In the genomic region with DNA sequence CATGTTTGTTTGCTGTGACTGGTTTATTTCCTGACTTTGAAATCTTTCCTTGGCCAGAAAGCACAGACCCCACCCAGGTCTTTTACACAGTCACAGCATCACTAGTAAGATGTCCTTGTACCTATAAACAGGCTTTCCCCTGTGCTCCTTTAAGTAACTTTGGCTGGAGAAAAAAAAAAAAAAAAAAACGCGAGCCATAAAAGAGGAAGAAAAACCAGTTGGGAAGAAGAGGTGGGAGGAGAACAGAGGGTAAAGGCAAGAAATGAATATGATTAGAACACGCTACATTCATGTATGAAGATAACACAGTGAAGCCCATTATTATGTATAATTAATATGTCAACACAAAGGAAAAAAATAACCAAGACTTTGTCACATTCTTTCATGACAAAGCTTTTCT, we compare ENCODE assay signal across 19 mouse cellular contexts. TPM values are rescaled to one million over a fixed set of nuclear protein-coding genes. Genes with fewer than 3 reads are reported as not detected.
DNase-seq lines count a peak whose midpoint lies in the region; ATAC-seq lines count a peak whose summit lies in the region.
"Had no signal": no experiment of that assay in that cellular context is flagged by ENCODE, and none has a peak within 500 bp of the region (broad histone marks: within the 10 kb centered on the region; RNA-seq: fewer than 3 reads in every experiment).

No protein-coding gene starts in this region.

- no peak overlapping the region for H3K4me3 ChIP-seq in forebrain, embryonic 16.5 days (replicated peaks; ENCODE audit: low read length)
- H3K4me3 ChIP-seq in forebrain, embryonic 12.5 days (replicated peaks): no peak overlapping the region
- no peak overlapping the region for H3K4me3 ChIP-seq in midbrain, embryonic 11.5 days (ENCODE audit: low read depth, low read length)
- no peak overlapping the region for H3K4me3 ChIP-seq in midbrain, embryonic 15.5 days
- H3K4me3 ChIP-seq: embryonic facial prominence, embryonic 10.5 days; embryonic facial prominence, embryonic 12.5 days; forebrain, embryonic 15.5 days had no signal

- H3K4me1 ChIP-seq in forebrain, embryonic 16.5 days (replicated peaks; ENCODE audit: control insufficient read depth, insufficient read depth, low read length): no peaks in the 10 kb centered on the region
- no peaks in the 10 kb centered on the region; the same call in 1 of the 2 replicates for H3K4me1 ChIP-seq in forebrain, embryonic 12.5 days
- H3K4me1 ChIP-seq in midbrain, embryonic 11.5 days (ENCODE audit: control insufficient read depth, insufficient read depth, low read length): no peaks in the 10 kb centered on the region
- no peaks in the 10 kb centered on the region for H3K4me1 ChIP-seq in midbrain, embryonic 15.5 days
- H3K4me1 ChIP-seq: forebrain, embryonic 15.5 days had no signal

- H3K4me2 ChIP-seq in forebrain, embryonic 16.5 days (ENCODE audit: low read length): no peak overlapping the region
- no peak overlapping the region for H3K4me2 ChIP-seq in forebrain, embryonic 12.5 days
- no peak overlapping the region for H3K4me2 ChIP-seq in midbrain, embryonic 11.5 days
- no peak overlapping the region for H3K4me2 ChIP-seq in midbrain, embryonic 15.5 days
- H3K4me2 ChIP-seq: embryonic facial prominence, embryonic 12.5 days; forebrain, embryonic 15.5 days had no signal

- 71% methylated on average over 1 of the region's 3 CpGs for WGBS in forebrain, embryonic 16.5 days
- 69% methylated on average over 3 of the region's 3 CpGs for WGBS in forebrain, embryonic 12.5 days
- WGBS in midbrain, embryonic 11.5 days: 85% methylated on average over 3 of the region's 3 CpGs
- WGBS in midbrain, embryonic 15.5 days: 89% methylated on average over 3 of the region's 3 CpGs

- ATAC-seq in forebrain, embryonic 16.5 days: peak; percentile 33; the same call in 1 of the 2 replicates
- ATAC-seq in forebrain, embryonic 12.5 days (ENCODE audit: low FRiP score): no peak
- ATAC-seq in midbrain, embryonic 11.5 days (ENCODE audit: low FRiP score): no peak
- ATAC-seq in midbrain, embryonic 15.5 days (replicated peaks): no peak
- ATAC-seq in megakaryocyte, adult 5-6 weeks (ENCODE audit: poor library complexity, severe bottlenecking): no peak
- ATAC-seq: activated CD4-positive, CD25-positive, alpha-beta regulatory T cell, adult 4 months; CD4-positive, CD25-positive, alpha-beta regulatory T cell, adult 4 months; Patski had no signal

- H3K9ac ChIP-seq in forebrain, embryonic 16.5 days (replicated peaks; ENCODE audit: low read depth, low read length): no peak overlapping the region
- no peak overlapping the region for H3K9ac ChIP-seq in forebrain, embryonic 12.5 days
- no peak overlapping the region for H3K9ac ChIP-seq in midbrain, embryonic 11.5 days (ENCODE audit: low read length)
- no peak overlapping the region for H3K9ac ChIP-seq in midbrain, embryonic 15.5 days
- H3K9ac ChIP-seq: embryonic facial prominence, embryonic 12.5 days; forebrain, embryonic 15.5 days had no signal

- H3K36me3 ChIP-seq in forebrain, embryonic 16.5 days (ENCODE audit: control insufficient read depth, insufficient read depth): 0 out of 2 replicates have a peak, but pooled peaks cover 2% of the 10 kb centered on the region
- peaks cover 11% of the 10 kb centered on the region for H3K36me3 ChIP-seq in forebrain, embryonic 12.5 days (replicated peaks)
- no peaks in the 10 kb centered on the region for H3K36me3 ChIP-seq in midbrain, embryonic 11.5 days (ENCODE audit: control insufficient read depth, insufficient read depth, low read length)
- no peaks in the 10 kb centered on the region for H3K36me3 ChIP-seq in midbrain, embryonic 15.5 days (replicated peaks)

- no peaks in the 10 kb centered on the region for H3K27me3 ChIP-seq in forebrain, embryonic 16.5 days (replicated peaks; ENCODE audit: control insufficient read depth, insufficient read depth, low read length)
- no peaks in the 10 kb centered on the region; the same call in 1 of the 2 replicates for H3K27me3 ChIP-seq in forebrain, embryonic 12.5 days
- no peaks in the 10 kb centered on the region for H3K27me3 ChIP-seq in midbrain, embryonic 11.5 days (ENCODE audit: control insufficient read depth, insufficient read depth, low read length)
- no peaks in the 10 kb centered on the region for H3K27me3 ChIP-seq in midbrain, embryonic 15.5 days (replicated peaks)
- H3K27me3 ChIP-seq: embryonic facial prominence, embryonic 12.5 days; forebrain, embryonic 15.5 days; Patski had no signal

- DNase-seq in midbrain, embryonic 11.5 days (ENCODE audit: low spot score, missing footprints): peak; percentile 19
- DNase-seq: adrenal gland, adult 8-10 months; adrenal gland, postnatal 14 days; adrenal gland, postnatal 36 days; B cell, adult 2 months; cerebellum, adult 11-12 months; cerebellum, adult 2 months had no signal

- H3K9me3 ChIP-seq in forebrain, embryonic 16.5 days (ENCODE audit: control insufficient read depth, low read length): peaks cover 3% of the 10 kb centered on the region; the same call in 1 of the 2 replicates
- H3K9me3 ChIP-seq in forebrain, embryonic 12.5 days: no peaks in the 10 kb centered on the region
- peaks cover 2% of the 10 kb centered on the region; the same call in 1 of the 2 replicates for H3K9me3 ChIP-seq in midbrain, embryonic 11.5 days (ENCODE audit: control insufficient read depth, low read length)
- no peaks in the 10 kb centered on the region for H3K9me3 ChIP-seq in midbrain, embryonic 15.5 days
- H3K9me3 ChIP-seq: forebrain, embryonic 15.5 days had no signal

- H3K27ac ChIP-seq in forebrain, embryonic 16.5 days (ENCODE audit: low read length): no peak overlapping the region
- H3K27ac ChIP-seq in forebrain, embryonic 12.5 days: no peak overlapping the region
- no peak overlapping the region for H3K27ac ChIP-seq in midbrain, embryonic 11.5 days (ENCODE audit: low read depth, low read length)
- no peak overlapping the region for H3K27ac ChIP-seq in midbrain, embryonic 15.5 days
- H3K27ac ChIP-seq: embryonic facial prominence, embryonic 10.5 days; embryonic facial prominence, embryonic 12.5 days; forebrain, embryonic 15.5 days had no signal

RNA-seq across cellular contexts. Expression of a gene that starts 4.6 kb away (rescaled TPM):
- 0.19 and 0.23 TPM in 2 replicates for polyA plus RNA-seq in forebrain, embryonic 16.5 days (2015; fragmentation: Nextera tagmentation; extraction: Ambion mirVana)
- 0.23 and 0.45 TPM in 2 replicates for polyA plus RNA-seq in forebrain, embryonic 12.5 days (2016; fragmentation: Nextera tagmentation; extraction: Ambion mirVana)
- polyA plus RNA-seq in midbrain, embryonic 11.5 days (2014; fragmentation: Nextera tagmentation; extraction: Ambion mirVana): 0.29 and 0.39 TPM in 2 replicates
- polyA plus RNA-seq in midbrain, embryonic 15.5 days (2015; fragmentation: Nextera tagmentation; extraction: Ambion mirVana): 0.14 and 0.37 TPM in 2 replicates
- not detected in 2 replicates for total RNA-seq in megakaryocyte, adult 5-6 weeks (2015)
- not detected in 2 replicates for total RNA-seq in megakaryocyte, adult 5-6 weeks (2017)
- polyA plus RNA-seq: activated CD4-positive, CD25-positive, alpha-beta regulatory T cell, adult 4 months; cortical plate, adult 2 months; embryonic facial prominence, embryonic 14.5 days had no signal

RNA-seq across cellular contexts. Expression of a gene that starts 35.6 kb away (rescaled TPM):
- polyA plus RNA-seq in forebrain, embryonic 16.5 days (2015; fragmentation: Nextera tagmentation; extraction: Ambion mirVana): 16.6 and 17.0 TPM in 2 replicates
- polyA plus RNA-seq in forebrain, embryonic 12.5 days (2016; fragmentation: Nextera tagmentation; extraction: Ambion mirVana): 34.5 and 35.1 TPM in 2 replicates
- 49.6 and 52.4 TPM in 2 replicates for polyA plus RNA-seq in midbrain, embryonic 11.5 days (2014; fragmentation: Nextera tagmentation; extraction: Ambion mirVana)
- 18.9 and 19.9 TPM in 2 replicates for polyA plus RNA-seq in midbrain, embryonic 15.5 days (2015; fragmentation: Nextera tagmentation; extraction: Ambion mirVana)
- total RNA-seq in megakaryocyte, adult 5-6 weeks (2015): 9.6 and 12.2 TPM in 2 replicates
- total RNA-seq in megakaryocyte, adult 5-6 weeks (2017): 5.6 and 7.4 TPM in 2 replicates

RNA-seq across cellular contexts. Expression of a gene that starts 35.7 kb away (rescaled TPM):
- 40.4 and 46.0 TPM in 2 replicates for polyA plus RNA-seq in forebrain, embryonic 16.5 days (2015; fragmentation: Nextera tagmentation; extraction: Ambion mirVana)
- polyA plus RNA-seq in forebrain, embryonic 12.5 days (2016; fragmentation: Nextera tagmentation; extraction: Ambion mirVana): 49.3 and 52.6 TPM in 2 replicates
- 59.3 and 64.1 TPM in 2 replicates for polyA plus RNA-seq in midbrain, embryonic 11.5 days (2014; fragmentation: Nextera tagmentation; extraction: Ambion mirVana)
- 32.0 and 32.4 TPM in 2 replicates for polyA plus RNA-seq in midbrain, embryonic 15.5 days (2015; fragmentation: Nextera tagmentation; extraction: Ambion mirVana)
- 7.3 and 10.2 TPM in 2 replicates for total RNA-seq in megakaryocyte, adult 5-6 weeks (2015)
- 14.4 and 14.6 TPM in 2 replicates for total RNA-seq in megakaryocyte, adult 5-6 weeks (2017)
